ENCODE assay signal across 8 mouse cellular contexts in genomic region chr9:62828662-62829086, GRCm38 (mm10). TPM values are rescaled to one million over a fixed set of nuclear protein-coding genes. Genes with fewer than 3 reads are reported as not detected.
A peak's percentile ranks its signal among the peaks of the same experiment; 100 is the strongest.
DNase-seq lines count a peak whose midpoint lies in the region; ATAC-seq and TF ChIP-seq lines count a peak whose summit lies in the region.

No protein-coding gene starts in this region.

- peak; percentile 99 for ATAC-seq in lung, postnatal 0 days

- H3K27me3 ChIP-seq in hindbrain, embryonic 10.5 days (ENCODE audit: insufficient read depth, poor library complexity, severe bottlenecking), result no peaks in the 10 kb centered on the region
- H3K27me3 ChIP-seq in lung, postnatal 0 days (replicated peaks; ENCODE audit: insufficient read depth, low read length), result no peaks in the 10 kb centered on the region

- peaks cover 42% of the 10 kb centered on the region for H3K4me1 ChIP-seq in hindbrain, embryonic 10.5 days (replicated peaks)
- H3K4me1 ChIP-seq in lung, postnatal 0 days (ENCODE audit: insufficient read depth, low read depth, low read length), result peaks cover 8% of the 10 kb centered on the region; the same call in 1 of the 2 replicates

- peak; percentile 43; the same call in 1 of the 2 replicates for TF ChIP-seq EP300 in lung, postnatal 0 days (IDR thresholded peaks at IDR 0.05)

- no peaks in the 10 kb centered on the region for H3K9me3 ChIP-seq in hindbrain, embryonic 10.5 days
- no peaks in the 10 kb centered on the region for H3K9me3 ChIP-seq in lung, postnatal 0 days (ENCODE audit: low read length)

- H3K4me3 ChIP-seq in hindbrain, embryonic 10.5 days, result peak overlapping the region; percentile 43
- H3K4me3 ChIP-seq in lung, postnatal 0 days (ENCODE audit: low read depth, low read length), result peak overlapping the region; percentile 30; the same call in 1 of the 2 replicates

- no peak overlapping the region for H3K9ac ChIP-seq in lung, postnatal 0 days (replicated peaks; ENCODE audit: low read depth)

- WGBS in hindbrain, embryonic 10.5 days, result 0% methylated on average over 23 of the region's 23 CpGs
- under 1% methylated on average over 23 of the region's 23 CpGs for WGBS in lung, postnatal 0 days

- H3K4me2 ChIP-seq in lung, postnatal 0 days (replicated peaks; ENCODE audit: low read depth, low read length), result peak overlapping the region; percentile 61

- peak overlapping the region; percentile 81 for H3K27ac ChIP-seq in hindbrain, embryonic 10.5 days
- H3K27ac ChIP-seq in lung, postnatal 0 days (ENCODE audit: low read length), result peak overlapping the region; percentile 51; the same call in 1 of the 2 replicates

- DNase-seq in MEL-GATA-1-ER (ENCODE audit: extremely low read depth, low read depth), result peak; percentile 90
- DNase-seq in cerebellum, adult 8-10 months, result peak; percentile 91
- DNase-seq in forelimb bud, embryonic 11.5 days (ENCODE audit: low read depth, low spot score), result peak; percentile 97
- DNase-seq in hindbrain, embryonic 10.5 days (ENCODE audit: low spot score), result peak; percentile 99
- peak; percentile 96 for DNase-seq in layer of hippocampus, adult 9-11 months
- DNase-seq in lung, postnatal 0 days (ENCODE audit: low spot score), result peak; percentile 99
- peak; percentile 97 for DNase-seq in ovary, postnatal 14 days (ENCODE audit: low spot score)
- DNase-seq in thymus, postnatal 14 days, result peak; percentile 91

- no peaks in the 10 kb centered on the region for H3K36me3 ChIP-seq in hindbrain, embryonic 10.5 days
- no peaks in the 10 kb centered on the region for H3K36me3 ChIP-seq in lung, postnatal 0 days (ENCODE audit: insufficient read depth, low read length)

- peak; percentile 99 for TF ChIP-seq CTCF in lung, postnatal 0 days (IDR thresholded peaks at IDR 0.05)

RNA-seq across cellular contexts. Expression of gene Cln6, which starts 9.9 kb away (rescaled TPM):
- 12.6 and 15.1 TPM in 2 replicates for polyA plus RNA-seq in hindbrain, embryonic 10.5 days (2016; fragmentation: Nextera tagmentation; extraction: Ambion mirVana)
- 19.1 and 20.3 TPM in 2 replicates for polyA plus RNA-seq in lung, postnatal 0 days (2015; fragmentation: Nextera tagmentation; extraction: Ambion mirVana)

RNA-seq across cellular contexts. Expression of gene Fem1b, which starts 16.9 kb away (rescaled TPM):
- 30.0 and 32.2 TPM in 2 replicates for polyA plus RNA-seq in hindbrain, embryonic 10.5 days (2016; fragmentation: Nextera tagmentation; extraction: Ambion mirVana)
- polyA plus RNA-seq in lung, postnatal 0 days (2015; fragmentation: Nextera tagmentation; extraction: Ambion mirVana), result 9.2 and 10.8 TPM in 2 replicates

RNA-seq across cellular contexts. Expression of gene Calml4, which starts 29.2 kb away (rescaled TPM):
- polyA plus RNA-seq in hindbrain, embryonic 10.5 days (2016; fragmentation: Nextera tagmentation; extraction: Ambion mirVana), result 0.71 and 6.4 TPM in 2 replicates
- polyA plus RNA-seq in lung, postnatal 0 days (2015; fragmentation: Nextera tagmentation; extraction: Ambion mirVana), result 19.7 and 20.6 TPM in 2 replicates

Comparison
In these comparisons a context has a peak if more than half of its experiments do, and no peak if none do; other contexts are left out.
1. Peak in every context shown above with its lines: DNase-seq, ATAC-seq, H3K4me3 ChIP-seq and H3K27ac ChIP-seq.